Comparison of ENCODE assay signal across 8 mouse cellular contexts in genomic region chr3:116662463-116662863, GRCm38 (mm10). TPM values are rescaled to one million over a fixed set of nuclear protein-coding genes. Genes with fewer than 3 reads are reported as not detected.
DNase-seq lines count a peak whose midpoint lies in the region; ATAC-seq and TF ChIP-seq lines count a peak whose summit lies in the region.

Gene Mfsd14a, minus strand, starts transcription at chr3:116662677.

- TF ChIP-seq EP300 in lung, postnatal 0 days (IDR thresholded peaks at IDR 0.05): no peak

- H3K4me1 ChIP-seq in hindbrain, embryonic 10.5 days (replicated peaks): peaks cover 32% of the 10 kb centered on the region
- peaks cover 4% of the 10 kb centered on the region; the same call in 1 of the 2 replicates for H3K4me1 ChIP-seq in lung, postnatal 0 days (ENCODE audit: insufficient read depth, low read depth, low read length)

- peak within 1 kb of the TSS; percentile 99 for H3K27ac ChIP-seq in hindbrain, embryonic 10.5 days
- H3K27ac ChIP-seq in lung, postnatal 0 days (ENCODE audit: low read length): peak within 1 kb of the TSS; percentile 95

- H3K36me3 ChIP-seq in hindbrain, embryonic 10.5 days: 0 out of 2 replicates have a peak, but pooled peaks cover 2% of the 10 kb centered on the region
- H3K36me3 ChIP-seq in lung, postnatal 0 days (ENCODE audit: insufficient read depth, low read length): no peaks in the 10 kb centered on the region

- peak; percentile 96 for DNase-seq in MN1 (ENCODE audit: low spot score)
- DNase-seq in cerebellum, adult 9-10 months: peak; percentile 98
- DNase-seq in hindbrain, embryonic 10.5 days (ENCODE audit: low spot score): peak; percentile 96
- DNase-seq in layer of hippocampus, adult 9-11 months: peak; percentile 96
- DNase-seq in lung, postnatal 0 days (ENCODE audit: low spot score): peak; percentile 97
- DNase-seq in ovary, postnatal 14 days (ENCODE audit: low spot score): peak; percentile 99
- peak; percentile 100 for DNase-seq in thymus, postnatal 14 days

- H3K4me2 ChIP-seq in lung, postnatal 0 days (replicated peaks; ENCODE audit: low read depth, low read length): peak within 1 kb of the TSS; percentile 68

- peak within 1 kb of the TSS; percentile 95 for H3K4me3 ChIP-seq in hindbrain, embryonic 10.5 days
- H3K4me3 ChIP-seq in lung, postnatal 0 days (ENCODE audit: low read depth, low read length): peak within 1 kb of the TSS; percentile 88

- peak; percentile 92 for ATAC-seq in frontal cortex, adult (ENCODE audit: low TSS enrichment)
- peak; percentile 99 for ATAC-seq in lung, postnatal 0 days

- peak within 1 kb of the TSS; percentile 82 for H3K9ac ChIP-seq in lung, postnatal 0 days (replicated peaks; ENCODE audit: low read depth)

- H3K27me3 ChIP-seq in hindbrain, embryonic 10.5 days (ENCODE audit: insufficient read depth, poor library complexity, severe bottlenecking): no peaks in the 10 kb centered on the region
- no peaks in the 10 kb centered on the region for H3K27me3 ChIP-seq in lung, postnatal 0 days (replicated peaks; ENCODE audit: insufficient read depth, low read length)

- H3K9me3 ChIP-seq in hindbrain, embryonic 10.5 days: no peaks in the 10 kb centered on the region
- no peaks in the 10 kb centered on the region for H3K9me3 ChIP-seq in lung, postnatal 0 days (ENCODE audit: low read length)

- TF ChIP-seq CTCF in lung, postnatal 0 days (IDR thresholded peaks at IDR 0.05): 0 out of 2 replicates have a peak, but pooled peaks have one; percentile 8

- WGBS in hindbrain, embryonic 10.5 days: under 1% methylated on average over 39 of the region's 39 CpGs
- 2% methylated on average over 32 of the region's 39 CpGs for WGBS in lung, postnatal 0 days

RNA-seq across cellular contexts. Expression of gene Mfsd14a, which starts in this region (rescaled TPM):
- 69.4 and 80.9 TPM in 2 replicates for polyA plus RNA-seq in hindbrain, embryonic 10.5 days (2016; fragmentation: Nextera tagmentation; extraction: Ambion mirVana)
- polyA plus RNA-seq in lung, postnatal 0 days (2015; fragmentation: Nextera tagmentation; extraction: Ambion mirVana): 70.4 and 73.4 TPM in 2 replicates

Comparison
In these comparisons a context has a peak if more than half of its experiments do, and no peak if none do; other contexts are left out.
1. Peak in every context shown above with its lines: DNase-seq, ATAC-seq, H3K4me3 ChIP-seq and H3K27ac ChIP-seq.